Mouse (Mus musculus) heart, embryonic 13.5 days (tissue): ENCODE results near the gene AI597479. TPM values are rescaled to one million over a fixed set of nuclear protein-coding genes. Genes with fewer than 3 reads are reported as not detected.

Experiments
- ATAC-seq: fragments of 200-750 bp; cut with Nextera tagmentation; 2 replicates; pipeline ENCODE4 v1.8.0; 2017; ENCODE audit warnings: moderate TSS enrichment; ENCODE audit not compliant: insufficient number of reproducible peaks, low FRiP score, low TSS enrichment; ENCODE audit errors: extremely low read depth
- H3K27ac ChIP-seq: fragments of 300-500 bp; sonication (generic); replicated peaks from 2 replicates; pipeline ENCODE4 v1.5.1; 2015; ENCODE audit warnings: moderate library complexity, mild to moderate bottlenecking, inconsistent platforms
- H3K27me3 ChIP-seq: fragments of 300-500 bp; sonication (generic); replicated peaks from 2 replicates; pipeline ENCODE4 v1.6.1; 2015; ENCODE audit warnings: mild to moderate bottlenecking, inconsistent platforms
- H3K36me3 ChIP-seq: fragments of 300-500 bp; sonication (generic); 2 replicates; pipeline ENCODE4 v1.6.1; 2015; ENCODE audit warnings: mild to moderate bottlenecking, inconsistent platforms
- H3K4me1 ChIP-seq: fragments of 300-500 bp; sonication (generic); 2 replicates; pipeline ENCODE4 v1.6.1; 2015; ENCODE audit warnings: inconsistent platforms
- H3K4me2 ChIP-seq: fragments of 300-500 bp; sonication (generic); 2 replicates; pipeline ENCODE4 v1.6.1; 2015; ENCODE audit warnings: inconsistent platforms, mild to moderate bottlenecking, moderate library complexity
- H3K4me3 ChIP-seq: fragments of 300-500 bp; sonication (generic); 2 replicates; pipeline ENCODE4 v1.5.1; 2015; ENCODE audit warnings: moderate library complexity, mild to moderate bottlenecking, inconsistent platforms
- H3K9ac ChIP-seq: fragments of 300-500 bp; sonication (generic); 2 replicates; pipeline ENCODE4 v1.6.1; 2015; ENCODE audit warnings: inconsistent platforms, mild to moderate bottlenecking, moderate library complexity
- H3K9me3 ChIP-seq: fragments of 300-500 bp; sonication (generic); 2 replicates; pipeline ENCODE4 v1.6.1; 2016; ENCODE audit warnings: inconsistent platforms
- WGBS: fragments of 180-500 bp; shearing (Covaris S2); methylation state at CpG from one replicate; pipeline ENCODE4 v1.1.7; 2015; ENCODE audit warnings: mixed read lengths; 5-methylcytosine and 5-hydroxymethylcytosine counted together
- polyA plus RNA-seq: library from polyadenylated mRNA; unstranded; fragments of >200 nt; fragmentation: Nextera tagmentation; extraction: Ambion mirVana; gene quantifications from 2 replicates; pipeline ENCODE4 v1.2.1, GENCODE M21; 2015

AI597479 gene
- polyA plus RNA-seq = 20.4 and 21.7 TPM in 2 replicates

DNA sequence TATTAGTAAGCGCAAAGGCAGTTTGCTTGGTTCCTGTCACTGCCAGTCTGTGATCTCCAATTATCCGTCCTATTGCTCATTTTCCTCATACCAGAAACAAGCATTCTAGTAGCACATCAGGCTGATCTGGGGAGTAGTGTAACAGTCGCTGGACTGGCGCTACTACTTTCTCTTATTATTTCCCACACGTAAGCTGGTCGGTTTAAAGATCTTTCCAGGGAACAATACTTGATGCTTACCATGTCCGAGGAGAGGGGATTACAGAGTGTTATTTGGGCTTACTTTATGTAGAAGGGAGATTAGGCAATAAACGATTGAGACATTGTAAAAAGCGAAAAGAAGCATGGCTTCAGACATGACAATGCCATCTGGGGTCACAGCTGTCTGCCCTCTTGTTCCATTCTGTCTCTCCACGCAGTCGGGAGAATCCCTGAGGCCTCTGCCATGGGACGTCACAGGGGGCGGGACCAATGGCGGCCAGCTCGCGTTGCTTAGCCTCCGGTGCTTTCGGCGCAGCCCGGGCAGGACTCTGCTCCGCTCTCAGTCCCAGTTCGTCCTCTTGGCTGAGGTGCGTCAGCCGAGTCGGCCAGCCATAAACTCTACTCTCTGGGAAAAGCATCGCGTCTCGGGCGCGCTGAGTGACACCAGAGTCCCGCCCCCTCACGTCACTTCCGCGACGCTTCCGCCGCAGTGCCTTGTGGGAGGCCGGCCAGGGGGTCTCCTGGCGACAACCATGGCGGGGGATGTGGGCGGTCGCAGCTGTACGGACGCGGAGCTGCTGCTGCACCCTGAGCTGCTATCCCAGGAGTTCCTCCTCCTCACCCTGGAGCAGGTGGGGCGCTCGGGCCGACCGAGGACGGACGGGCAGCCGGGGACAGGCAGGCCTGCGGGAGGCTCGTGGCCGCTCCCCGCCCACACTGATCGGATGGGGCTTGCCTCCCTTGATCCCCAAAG lies at the start of gene AI597479, which contains the start of gene Tgfbrap1:
Gene AI597479 (plus strand): TSS at position 680 of the 954 bp plus-strand sequence.
Gene Tgfbrap1 (minus strand): TSS at position 607 of the 954 bp plus-strand sequence.
- Histone ChIP-seq H3K9me3 (no peaks in the 10 kb centered on the region), H3K4me1 (peaks cover 18% of the 10 kb centered on the region), H3K4me3 (peak within 1 kb of the TSS; percentile 98), H3K27me3 (no peaks in the 10 kb centered on the region), H3K9ac (peak within 1 kb of the TSS; percentile 97), H3K4me2 (peak within 1 kb of the TSS; percentile 83), H3K36me3 (peaks cover 37% of the 10 kb centered on the region), H3K27ac (peak within 1 kb of the TSS; percentile 99)
- WGBS = under 1% methylated on average over 54 of the region's 57 CpGs
- ATAC-seq = peak; percentile 90

DNA sequence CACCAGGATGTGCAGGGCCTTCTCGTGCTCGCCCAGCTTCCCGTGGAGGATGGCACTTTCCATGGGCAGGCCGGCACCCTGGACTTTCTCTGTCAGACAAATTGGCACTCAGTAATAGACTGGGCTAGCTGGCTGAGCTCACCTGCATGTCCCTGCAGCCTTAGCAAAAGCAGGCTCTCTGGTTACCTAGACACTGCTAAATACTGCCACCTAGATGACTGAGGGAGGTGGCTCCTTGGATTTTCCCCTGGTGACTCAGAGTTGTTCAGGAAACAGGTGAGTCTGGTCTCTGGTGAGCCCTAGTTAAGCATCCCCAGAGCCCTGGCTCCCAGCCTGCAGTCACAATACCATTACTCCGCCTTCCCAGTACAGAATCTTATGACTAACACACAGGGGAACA lies 46.6 kb upstream of the AI597479 start:
- no peaks in the 10 kb centered on the region for H3K27me3 ChIP-seq
- ATAC-seq = no peak
- no peak overlapping the region for H3K4me3 ChIP-seq
- no peak overlapping the region for H3K9ac ChIP-seq
- peaks cover 6% of the 10 kb centered on the region; the same call in 1 of the 2 replicates for H3K4me1 ChIP-seq
- H3K4me2 ChIP-seq = no peak overlapping the region
- H3K36me3 ChIP-seq = peaks cover 90% of the 10 kb centered on the region
- H3K9me3 ChIP-seq = no peaks in the 10 kb centered on the region
- 86% methylated on average over 5 of the region's 5 CpGs for WGBS
- no peak overlapping the region for H3K27ac ChIP-seq

DNA sequence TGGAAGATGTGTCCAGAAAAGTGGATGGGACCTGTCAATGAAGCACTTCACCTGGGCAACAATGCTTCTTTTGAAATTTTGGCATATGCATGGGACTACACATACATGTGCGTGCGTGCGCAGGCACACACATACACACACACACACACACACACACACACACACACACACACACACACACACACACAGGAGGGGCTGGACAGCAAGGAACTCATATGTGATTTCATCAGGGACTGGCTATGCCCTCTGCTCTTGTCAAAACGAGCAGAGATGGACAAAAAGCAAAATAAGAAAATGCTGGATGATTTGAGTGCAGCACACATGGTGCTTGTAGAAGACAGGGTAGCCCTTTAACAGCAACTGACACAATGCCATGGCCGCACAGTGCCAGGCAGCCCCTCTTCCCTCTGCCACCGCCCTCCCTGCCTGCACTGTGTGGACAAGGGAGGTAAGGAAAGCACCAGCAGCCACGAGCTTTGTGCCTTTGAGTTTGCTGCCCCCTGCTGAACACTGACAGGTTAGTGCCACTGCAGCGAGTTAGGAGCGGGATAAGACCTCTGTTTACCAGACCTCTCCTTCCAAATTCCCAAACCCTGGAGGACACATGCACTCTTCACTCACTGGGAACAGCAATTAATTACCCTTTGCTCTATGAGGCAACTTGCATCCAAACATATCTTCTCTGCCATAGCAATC lies 32.7 kb upstream of the AI597479 start:
- 52% methylated on average over 9 of the region's 9 CpGs for WGBS
- no peak overlapping the region for H3K4me3 ChIP-seq
- H3K9ac ChIP-seq = no peak overlapping the region
- H3K27ac ChIP-seq = no peak overlapping the region
- peak; percentile 37; the same call in 1 of the 2 replicates for ATAC-seq
- no peak overlapping the region for H3K4me2 ChIP-seq
- no peaks in the 10 kb centered on the region for H3K27me3 ChIP-seq
- no peaks in the 10 kb centered on the region for H3K4me1 ChIP-seq
- peaks cover 66% of the 10 kb centered on the region for H3K36me3 ChIP-seq
- H3K9me3 ChIP-seq = no peaks in the 10 kb centered on the region

GRCm38 (mm10) chr1:43066573-43066972 lies 31.9 kb upstream of the AI597479 start:
- Histone ChIP-seq H3K4me3 (no peak overlapping the region), H3K9me3 (no peaks in the 10 kb centered on the region), H3K36me3 (peaks cover 66% of the 10 kb centered on the region), H3K27ac (no peak overlapping the region), H3K4me1 (no peaks in the 10 kb centered on the region), H3K9ac (no peak overlapping the region), H3K27me3 (no peaks in the 10 kb centered on the region), H3K4me2 (no peak overlapping the region)
- 72% methylated on average over 8 of the region's 8 CpGs for WGBS
- no peak for ATAC-seq

DNA sequence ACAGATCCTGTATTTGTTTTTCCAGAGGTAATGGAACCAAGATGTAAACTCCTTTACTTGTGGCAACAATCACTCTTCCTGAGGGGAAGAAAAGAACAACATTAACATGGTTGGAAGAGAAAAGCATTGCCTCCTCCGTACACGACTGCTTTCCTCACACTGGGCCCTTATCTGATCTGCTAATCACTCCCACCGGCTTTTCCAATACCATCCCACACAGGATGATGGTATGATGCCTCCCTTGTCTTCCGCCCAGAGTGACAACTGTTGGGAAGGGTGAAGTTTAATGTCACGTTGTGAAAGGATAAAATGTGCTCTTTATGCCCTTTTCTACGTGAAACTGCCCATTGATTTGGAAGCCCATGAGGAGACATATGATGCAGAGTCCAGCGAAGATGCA lies 31.0 kb upstream of the AI597479 start:
- Histone ChIP-seq H3K4me2 (no peak overlapping the region), H3K9me3 (no peaks in the 10 kb centered on the region), H3K36me3 (peaks cover 64% of the 10 kb centered on the region), H3K4me3 (no peak overlapping the region), H3K27me3 (no peaks in the 10 kb centered on the region), H3K27ac (no peak overlapping the region), H3K9ac (no peak overlapping the region), H3K4me1 (no peaks in the 10 kb centered on the region)
- WGBS = 56% methylated on average over 7 of the region's 7 CpGs
- no peak for ATAC-seq

DNA sequence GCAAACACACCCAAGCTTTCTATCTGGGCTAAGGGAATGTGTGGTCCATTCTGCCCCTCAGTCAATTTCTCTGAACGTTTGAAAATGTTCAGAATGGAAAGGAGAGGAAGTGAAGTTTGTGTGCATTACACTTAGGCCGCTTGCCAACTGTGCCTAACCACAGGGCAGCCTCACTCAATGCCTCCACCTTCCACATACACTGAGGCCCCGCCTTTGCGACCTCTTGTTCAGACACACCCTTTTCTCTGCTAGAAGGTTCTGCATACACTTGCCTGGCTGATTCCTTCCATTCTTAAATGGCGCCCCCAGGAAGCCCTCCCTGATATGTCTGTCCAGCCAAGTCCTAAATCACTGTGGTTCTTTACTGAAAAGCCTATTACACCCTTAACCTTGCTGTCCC lies 27.8 kb upstream of the AI597479 start:
- no peaks in the 10 kb centered on the region for H3K9me3 ChIP-seq

DNA sequence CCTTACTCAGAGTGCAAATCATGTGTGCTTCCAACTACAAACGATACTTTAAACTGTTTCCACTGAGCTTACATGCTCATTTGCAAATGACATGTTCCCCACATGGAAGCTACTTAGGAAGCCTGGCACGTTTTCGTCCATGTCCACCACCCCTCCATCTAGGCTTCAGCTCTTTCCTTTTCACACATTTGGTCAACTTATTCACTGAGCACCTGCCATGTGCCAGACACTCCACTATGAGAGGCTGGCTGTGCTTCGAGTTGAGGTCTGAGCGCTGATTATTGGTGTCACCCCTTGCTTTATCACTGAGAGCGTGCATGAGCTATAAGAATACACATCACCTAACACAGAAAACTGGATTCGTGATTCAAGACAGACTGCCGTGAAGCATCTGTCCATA lies 26.5 kb upstream of the AI597479 start:
- Histone ChIP-seq H3K4me3 (no peak overlapping the region), H3K27ac (no peak overlapping the region), H3K9me3 (no peaks in the 10 kb centered on the region), H3K36me3 (peaks cover 65% of the 10 kb centered on the region), H3K27me3 (no peaks in the 10 kb centered on the region), H3K9ac (no peak overlapping the region), H3K4me2 (no peak overlapping the region), H3K4me1 (no peaks in the 10 kb centered on the region)
- ATAC-seq = no peak
- WGBS = 83% methylated on average over 8 of the region's 8 CpGs

More for the DNA sequence above, 27.8 kb upstream of the AI597479 start:
- Histone ChIP-seq H3K4me2 (no peak overlapping the region), H3K36me3 (peaks cover 74% of the 10 kb centered on the region), H3K9ac (no peak overlapping the region), H3K4me3 (no peak overlapping the region), H3K27ac (no peak overlapping the region), H3K27me3 (no peaks in the 10 kb centered on the region), H3K4me1 (no peaks in the 10 kb centered on the region)
- ATAC-seq = no peak
- WGBS = 79% methylated on average over 5 of the region's 5 CpGs

DNA sequence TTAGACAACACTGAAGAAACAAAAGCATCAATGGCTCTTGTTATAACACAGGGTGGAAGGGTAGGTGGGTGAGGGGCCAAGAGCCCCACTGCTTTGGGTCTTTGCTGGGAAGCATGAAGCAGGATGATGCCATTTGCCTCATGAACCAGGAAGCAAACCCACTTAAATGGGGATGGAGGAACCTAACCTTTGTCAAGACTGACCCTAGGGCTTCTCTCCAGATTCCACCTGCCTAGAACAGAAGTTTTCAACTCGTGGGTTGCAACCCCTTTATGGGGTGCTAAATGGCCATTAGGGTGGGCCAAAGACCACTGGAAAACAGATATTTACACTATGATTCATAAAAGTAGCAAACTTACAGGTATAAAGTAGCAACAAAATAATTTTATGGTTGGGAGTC lies 25.9 kb upstream of the AI597479 start:
- H3K27me3 ChIP-seq = no peaks in the 10 kb centered on the region
- H3K4me1 ChIP-seq = no peaks in the 10 kb centered on the region
- no peak overlapping the region for H3K4me2 ChIP-seq
- peaks cover 60% of the 10 kb centered on the region for H3K36me3 ChIP-seq
- H3K9me3 ChIP-seq = no peaks in the 10 kb centered on the region
- H3K27ac ChIP-seq = no peak overlapping the region
- no peak for ATAC-seq
- no peak overlapping the region for H3K9ac ChIP-seq
- 68% methylated on average over 1 of the region's 1 CpGs for WGBS
- no peak overlapping the region for H3K4me3 ChIP-seq

DNA sequence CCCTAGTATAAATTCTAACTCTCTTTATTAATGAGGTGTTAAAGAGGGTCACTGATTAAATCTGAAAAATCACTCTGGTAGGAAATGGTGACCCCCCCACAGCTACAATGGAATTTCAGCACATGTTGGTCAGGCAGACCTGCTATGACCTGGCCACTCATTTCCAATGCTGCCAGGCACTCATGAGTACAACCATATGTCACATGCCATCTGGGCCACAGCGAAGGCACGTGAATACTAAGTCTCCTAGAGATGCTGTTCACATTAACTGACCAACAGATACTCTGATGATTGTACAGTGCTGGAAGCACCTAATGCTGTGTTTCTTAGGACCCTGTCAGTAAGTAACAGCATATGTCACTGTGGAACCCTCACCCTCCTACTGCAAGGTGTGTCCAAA lies 23.7 kb upstream of the AI597479 start:
- H3K36me3 ChIP-seq = peaks cover 52% of the 10 kb centered on the region
- no peak overlapping the region for H3K4me3 ChIP-seq
- H3K27ac ChIP-seq = no peak overlapping the region
- 94% methylated on average over 2 of the region's 2 CpGs for WGBS
- no peak for ATAC-seq
- H3K9me3 ChIP-seq = no peaks in the 10 kb centered on the region
- H3K4me2 ChIP-seq = no peak overlapping the region
- H3K4me1 ChIP-seq = no peaks in the 10 kb centered on the region
- no peaks in the 10 kb centered on the region for H3K27me3 ChIP-seq
- H3K9ac ChIP-seq = no peak overlapping the region

DNA sequence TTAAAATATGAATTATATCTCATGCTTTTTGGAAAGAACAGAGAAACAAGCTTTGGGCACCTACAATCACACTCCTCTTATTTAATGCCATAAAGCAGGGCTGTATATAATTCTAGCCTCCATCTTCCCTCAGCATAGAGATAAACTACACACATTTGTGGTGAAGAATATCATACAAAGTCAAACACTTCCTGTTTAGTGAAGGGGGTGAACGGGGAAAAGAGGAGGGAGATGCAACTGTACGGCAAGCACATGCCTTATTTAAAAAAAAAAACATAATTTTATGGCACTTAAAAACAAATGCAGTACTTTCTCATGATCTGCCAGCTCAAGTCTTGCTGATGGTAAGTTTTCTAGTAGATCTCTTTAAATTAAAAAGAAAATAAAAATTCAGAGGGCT lies 20.4 kb upstream of the AI597479 start:
- WGBS = 65% methylated on average over 2 of the region's 2 CpGs
- ATAC-seq = no peak
- Histone ChIP-seq H3K9ac (no peak overlapping the region), H3K27ac (no peak overlapping the region), H3K27me3 (no peaks in the 10 kb centered on the region), H3K4me3 (no peak overlapping the region), H3K36me3 (peaks cover 26% of the 10 kb centered on the region), H3K9me3 (no peaks in the 10 kb centered on the region), H3K4me2 (no peak overlapping the region), H3K4me1 (no peaks in the 10 kb centered on the region)

DNA sequence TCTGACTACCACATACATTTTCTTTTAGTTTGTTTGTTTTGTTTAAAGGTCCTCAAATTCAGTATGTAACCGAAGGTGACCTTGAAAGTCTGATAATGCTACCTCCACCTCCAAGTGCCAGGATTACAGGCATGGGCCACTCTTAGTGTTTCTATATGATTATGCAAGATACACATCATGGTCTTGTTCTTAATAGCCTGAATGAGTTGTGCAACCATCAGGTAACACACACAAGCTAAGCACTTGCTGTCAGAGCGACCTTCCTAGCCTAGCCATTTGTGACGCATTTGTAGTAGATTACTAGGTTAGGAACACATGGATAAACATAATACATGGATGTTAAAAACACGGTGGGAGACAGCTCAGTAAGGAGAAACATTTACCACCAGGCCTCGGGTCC lies 15.6 kb upstream of the AI597479 start:
- no peak for ATAC-seq
- Histone ChIP-seq H3K9me3 (0 out of 2 replicates have a peak, but pooled peaks cover 3% of the 10 kb centered on the region), H3K27me3 (no peaks in the 10 kb centered on the region), H3K9ac (no peak overlapping the region), H3K36me3 (peaks cover 6% of the 10 kb centered on the region), H3K4me3 (no peak overlapping the region), H3K4me2 (no peak overlapping the region), H3K4me1 (no peaks in the 10 kb centered on the region), H3K27ac (no peak overlapping the region)
- WGBS = 75% methylated on average over 5 of the region's 5 CpGs
